Comparison of ENCODE assay signal across 9 mouse cellular contexts in the genomic region with DNA sequence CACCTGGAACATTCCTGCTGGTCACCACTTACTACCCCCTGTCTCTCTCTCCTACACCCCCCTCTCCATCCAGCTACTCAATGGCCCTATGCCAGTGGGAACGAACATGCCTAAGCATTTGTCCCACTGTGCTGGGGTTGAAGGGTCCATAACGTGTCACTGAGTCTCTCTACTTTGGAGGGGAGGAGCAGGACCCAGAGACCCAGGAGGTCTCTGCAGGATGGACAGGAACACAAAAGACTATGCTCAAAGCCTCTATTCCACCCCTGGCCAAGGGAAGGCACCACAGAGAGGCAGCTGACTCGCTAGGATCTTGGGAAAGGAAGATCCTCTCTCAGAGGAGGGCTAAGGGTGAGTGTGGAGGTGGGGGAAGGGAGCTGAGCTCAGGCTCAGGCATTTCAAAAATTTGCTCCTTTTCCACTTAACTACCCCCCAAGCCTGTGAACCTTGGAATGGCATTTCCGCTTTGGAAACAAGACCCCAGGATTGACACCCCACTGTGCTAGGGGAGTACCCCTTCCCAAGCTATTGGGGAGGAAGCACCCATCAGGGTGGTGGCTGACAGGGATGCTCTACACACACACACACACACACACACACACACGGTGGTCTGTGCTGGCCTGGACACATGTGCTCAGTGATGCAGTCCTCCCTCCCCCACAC. TPM values are rescaled to one million over a fixed set of nuclear protein-coding genes. Genes with fewer than 3 reads are reported as not detected.
DNase-seq lines count a peak whose midpoint lies in the region; ATAC-seq and TF ChIP-seq lines count a peak whose summit lies in the region.
"Had no signal": no experiment of that assay in that cellular context is flagged by ENCODE, and none has a peak within 500 bp of the region (broad histone marks: within the 10 kb centered on the region; RNA-seq: fewer than 3 reads in every experiment).

No protein-coding gene starts in this region.

- peak overlapping the region; percentile 91; the same call in 1 of the 2 replicates for H3K4me2 ChIP-seq in heart, embryonic 16.5 days (ENCODE audit: low read depth, low read length)

- TF ChIP-seq POLR2A in thymus, adult 2 months (IDR thresholded peaks at IDR 0.05; ENCODE audit: control insufficient read depth, extremely low read depth, insufficient read depth, low read length, poor library complexity), result no peak

- WGBS in heart, embryonic 16.5 days, result 14% methylated on average over 5 of the region's 5 CpGs
- WGBS in limb, embryonic 10.5 days, result 12% methylated on average over 5 of the region's 5 CpGs
- WGBS in thymus, adult 2 months, result 32% methylated on average over 5 of the region's 5 CpGs

- no peak for TF ChIP-seq CTCF in layer of hippocampus, adult 2 months (conservative IDR thresholded peaks at IDR 0.05)
- TF ChIP-seq CTCF in thymus, adult 2 months (IDR thresholded peaks at IDR 0.05; ENCODE audit: borderline replicate concordance, control insufficient read depth, extremely low read depth, insufficient read depth, low read length, poor library complexity), result no peak

- H3K4me1 ChIP-seq in heart, embryonic 16.5 days (ENCODE audit: control insufficient read depth, insufficient read depth, low read length), result peaks cover 78% of the 10 kb centered on the region
- H3K4me1 ChIP-seq in limb, embryonic 10.5 days, result peaks cover 88% of the 10 kb centered on the region
- peaks cover 10% of the 10 kb centered on the region for H3K4me1 ChIP-seq in thymus, adult 2 months (replicated peaks; ENCODE audit: control insufficient read depth, insufficient read depth, low read length)

- no peak for ATAC-seq in heart, embryonic 16.5 days (replicated peaks; ENCODE audit: extremely low read depth, insufficient read depth, low FRiP score)

- H3K9me3 ChIP-seq in heart, embryonic 16.5 days (replicated peaks; ENCODE audit: control insufficient read depth, low read length), result no peaks in the 10 kb centered on the region
- no peaks in the 10 kb centered on the region for H3K9me3 ChIP-seq in limb, embryonic 10.5 days (replicated peaks)

- no peak overlapping the region for H3K4me3 ChIP-seq in layer of hippocampus, adult 2 months
- H3K4me3 ChIP-seq in heart, embryonic 16.5 days (ENCODE audit: low read length), result no peak overlapping the region
- H3K4me3 ChIP-seq in limb, embryonic 10.5 days, result peak overlapping the region; percentile 92
- no peak overlapping the region for H3K4me3 ChIP-seq in thymus, adult 2 months (ENCODE audit: control insufficient read depth, insufficient read depth, low read length)

- DNase-seq in layer of hippocampus, adult 2 months (ENCODE audit: low spot score in 2 of 2), result no peak
- DNase-seq in layer of hippocampus, postnatal 14 days (ENCODE audit: low spot score in 2 of 2), result no peak
- peak; percentile 93 for DNase-seq in R1 (ENCODE audit: low read depth, low spot score)
- peak; percentile 53 for DNase-seq in limb, embryonic 10.5 days (ENCODE audit: low spot score)
- DNase-seq in urinary bladder, postnatal 25 days (ENCODE audit: low spot score), result no peak
- no peak for DNase-seq in thymus, adult 2 months
- no peak for DNase-seq in right cerebral cortex, postnatal 36 days (ENCODE audit: low spot score in 2 of 2)

- H3K36me3 ChIP-seq in heart, embryonic 16.5 days (ENCODE audit: control insufficient read depth, insufficient read depth), result no peaks in the 10 kb centered on the region
- peaks cover 6% of the 10 kb centered on the region; the same call in 1 of the 2 replicates for H3K36me3 ChIP-seq in limb, embryonic 10.5 days
- no peaks in the 10 kb centered on the region for H3K36me3 ChIP-seq in thymus, adult 2 months (ENCODE audit: control insufficient read depth, insufficient read depth, low read length)

- H3K9ac ChIP-seq in heart, embryonic 16.5 days (ENCODE audit: low read length), result peak overlapping the region; percentile 65

- H3K27me3 ChIP-seq in heart, embryonic 16.5 days (ENCODE audit: control insufficient read depth, insufficient read depth, low read length), result no peaks in the 10 kb centered on the region
- H3K27me3 ChIP-seq in limb, embryonic 10.5 days (ENCODE audit: low read depth, poor library complexity, severe bottlenecking), result no peaks in the 10 kb centered on the region
- peaks cover 15% of the 10 kb centered on the region; the same call in 1 of the 2 replicates for H3K27me3 ChIP-seq in thymus, adult 2 months (ENCODE audit: control insufficient read depth, insufficient read depth, low read length)

- peak overlapping the region; percentile 97 for H3K27ac ChIP-seq in layer of hippocampus, adult 2 months
- peak overlapping the region; percentile 89 for H3K27ac ChIP-seq in heart, embryonic 16.5 days (ENCODE audit: low read length)
- peak overlapping the region; percentile 93 for H3K27ac ChIP-seq in limb, embryonic 10.5 days
- no peak overlapping the region for H3K27ac ChIP-seq in thymus, adult 2 months (ENCODE audit: control insufficient read depth, insufficient read depth, low read length)

RNA-seq across cellular contexts. Expression of gene Bcar1, which starts 9.9 kb away (rescaled TPM):
- total RNA-seq in layer of hippocampus, adult 2 months (2021), result 10 to 100 TPM; 66.1 to 69.7 TPM
- total RNA-seq in layer of hippocampus, postnatal 14 days (2021), result 10 to 100 TPM; 66.5 to 73.8 TPM
- 39.8 and 46.7 TPM in 2 replicates for polyA plus RNA-seq in heart, embryonic 16.5 days (2015; fragmentation: Nextera tagmentation; extraction: Ambion mirVana)
- polyA plus RNA-seq in limb, embryonic 10.5 days (2016; fragmentation: Nextera tagmentation; extraction: Ambion mirVana), result 50.2 and 50.4 TPM in 2 replicates
- 11.8 and 14.0 TPM in 2 replicates for polyA plus RNA-seq in thymus, adult 2 months (2012; rRNA removed)

RNA-seq across cellular contexts. Expression of gene Ctrb1, which starts 42.9 kb away (rescaled TPM):
- total RNA-seq in layer of hippocampus, adult 2 months (2021), result not detected
- not detected for total RNA-seq in layer of hippocampus, postnatal 14 days (2021)
- polyA plus RNA-seq in heart, embryonic 16.5 days (2015; fragmentation: Nextera tagmentation; extraction: Ambion mirVana), result 0.17 and 2.1 TPM in 2 replicates
- not detected in 2 replicates for polyA plus RNA-seq in limb, embryonic 10.5 days (2016; fragmentation: Nextera tagmentation; extraction: Ambion mirVana)
- 6.6 and 11.8 TPM in 2 replicates for polyA plus RNA-seq in thymus, adult 2 months (2012; rRNA removed)
- total RNA-seq: layer of hippocampus, postnatal 10 days had no signal

Comparison
In these comparisons a context has a peak if more than half of its experiments do, and no peak if none do; other contexts are left out.
1. DNase-seq: peak in R1 (single experiment) and limb, embryonic 10.5 days (single experiment); none in layer of hippocampus, adult 2 months (0 of 2), layer of hippocampus, postnatal 14 days (0 of 2), urinary bladder, postnatal 25 days (single experiment), thymus, adult 2 months (single experiment) and right cerebral cortex, postnatal 36 days (0 of 2).